Mouse (Mus musculus) left cerebral cortex, adult 18-20 months (tissue): ENCODE measurements around the gene Slc35g1. TPM values are rescaled to one million over a fixed set of nuclear protein-coding genes. Genes with fewer than 3 reads are reported as not detected.
A peak's percentile ranks its signal among the peaks of the same experiment; 100 is the strongest.

Experiments used
- DNase-seq, 2 experiments: peaks; one replicate each; pipeline ENCODE4 v3.0.0; 2021 to 2022; ENCODE audit warnings: low spot score in 2 of 2, mixed read lengths in 1 of 2
- long read RNA-seq, 2 experiments: library from polyadenylated mRNA; stranded (forward); transcript quantifications; one replicate each; pipeline ENCODE4 v2.0.0; 2021
- total RNA-seq, 2 experiments: library from RNA; stranded (reverse); gene quantifications; 2 replicates each; pipeline ENCODE4 v1.2.3; 2021

Slc35g1 gene
- 1 to 10 TPM; 1.5 to 2.0 TPM for total RNA-seq
- long read RNA-seq, experiment 1, partial matches to known transcripts: 0 of 3 reads
- long read RNA-seq, experiment 1, other reads (novel, unspliced or antisense): 1 of 3 reads
- long read RNA-seq, experiment 2, partial matches to known transcripts: 0 of 1 reads
- long read RNA-seq, experiment 2, other reads (novel, unspliced or antisense): 0 of 1 reads

DNA sequence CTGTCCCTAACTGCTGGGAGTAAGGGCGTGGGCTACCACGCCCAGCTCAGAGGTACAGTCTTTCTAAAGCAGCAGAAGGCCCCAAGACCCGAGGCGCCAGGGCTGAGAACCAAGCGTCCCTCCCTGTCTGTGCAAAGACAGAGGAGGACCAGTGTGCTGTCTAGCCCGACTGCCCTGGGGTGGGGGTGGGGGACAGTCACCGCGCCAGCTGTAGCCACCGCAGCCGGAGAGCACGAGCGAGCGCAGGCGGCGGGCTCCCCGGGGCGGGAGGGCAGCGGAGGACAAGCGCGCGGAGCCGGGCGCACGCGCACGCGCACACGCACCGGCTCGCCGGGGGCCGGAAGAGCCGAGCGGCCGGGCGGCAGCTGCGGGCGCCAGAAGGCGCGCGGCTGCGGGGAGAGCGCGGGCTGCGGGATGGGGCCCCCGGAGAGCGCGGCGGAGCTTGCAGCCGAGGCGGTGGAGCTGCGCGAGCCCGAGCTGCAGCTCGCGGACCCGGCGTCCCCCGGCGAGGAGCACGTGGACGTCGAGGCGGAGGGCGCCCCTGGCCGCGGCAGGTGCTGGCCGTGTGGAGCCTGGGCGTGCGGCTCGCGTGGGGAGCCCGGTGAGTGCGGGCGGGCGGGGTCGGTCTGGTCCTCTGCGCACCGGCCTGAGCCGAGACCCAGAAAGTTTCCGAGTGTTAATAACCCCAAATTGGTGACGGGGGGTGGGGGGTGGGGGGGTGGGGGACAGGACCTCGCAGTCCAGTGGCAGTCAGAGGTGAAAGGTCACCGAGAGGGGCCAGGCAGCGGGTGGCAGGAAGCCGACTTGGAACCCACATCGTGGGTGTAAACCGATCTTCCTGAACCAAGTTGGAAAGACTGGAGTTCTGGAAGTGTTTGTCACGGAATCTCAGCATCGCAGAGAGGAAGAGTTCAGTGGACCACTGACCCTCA is at the start of gene Slc35g1:
Gene Slc35g1, plus strand, starts transcription at position 280 of the 932 bp plus-strand sequence.
- DNase-seq: peak; percentile 54 to 68

- DNase-seq: no peak
Measured at GRCm38 (mm10) chr19:38348271-38349012, 47.3 kb upstream of the Slc35g1 start.

- DNase-seq: no peak
Measured at GRCm38 (mm10) chr19:38349013-38349341, 46.8 kb upstream of the Slc35g1 start.

DNA sequence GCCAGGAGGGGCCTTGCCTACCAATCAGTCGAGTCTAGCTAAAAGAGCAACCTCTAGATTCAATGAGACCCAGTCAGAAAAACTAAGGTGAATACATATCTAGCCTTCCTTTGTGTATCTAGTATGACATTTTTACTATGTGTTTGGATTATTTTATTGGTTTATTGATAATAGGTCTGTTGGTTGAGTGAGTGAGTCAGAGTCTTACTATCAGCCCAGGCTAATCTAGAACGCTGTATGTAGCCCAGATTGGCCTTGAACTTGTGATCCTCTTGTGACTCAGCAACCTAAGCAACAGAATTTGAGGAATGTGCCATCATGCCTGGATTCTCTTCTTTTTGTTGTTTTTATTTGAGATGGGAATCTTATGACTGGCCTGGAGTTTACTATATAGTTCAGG is 44.6 kb upstream of the Slc35g1 start:
- no peak for DNase-seq

GRCm38 (mm10) chr19:38351728-38352127 is 44.1 kb upstream of the Slc35g1 start:
- no peak for DNase-seq

DNA sequence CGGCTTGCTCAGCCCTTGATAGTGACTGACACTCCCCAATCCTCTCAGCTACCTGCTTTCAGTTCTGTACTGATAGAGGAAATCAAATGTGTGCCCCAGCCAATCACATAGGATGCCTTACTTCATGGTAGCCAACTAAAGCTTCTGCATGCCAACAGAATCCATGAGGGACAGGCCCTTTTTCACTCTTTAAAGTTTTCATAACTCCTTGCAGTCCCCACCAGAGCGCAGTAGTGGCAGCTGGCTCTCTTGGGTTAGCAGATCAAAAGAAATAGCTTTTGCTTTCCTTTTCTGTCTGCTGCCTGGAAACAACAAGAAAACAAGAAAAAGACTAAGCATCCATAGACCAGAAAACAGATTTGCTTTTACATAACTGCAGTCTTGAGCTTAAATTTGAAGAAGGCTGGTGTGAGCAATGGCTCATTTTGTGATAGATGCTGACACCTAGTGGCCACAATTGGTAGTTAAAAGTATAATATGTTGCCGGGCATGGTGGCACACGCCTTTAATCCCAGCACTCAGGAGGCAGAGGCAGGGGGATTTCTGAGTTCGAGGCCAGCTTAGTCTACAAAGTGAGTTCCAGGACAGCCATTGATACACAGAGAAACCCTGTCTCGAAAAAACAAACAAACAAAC is 43.2 kb upstream of the Slc35g1 start:
- peak; percentile 39 to 53 for DNase-seq

DNA sequence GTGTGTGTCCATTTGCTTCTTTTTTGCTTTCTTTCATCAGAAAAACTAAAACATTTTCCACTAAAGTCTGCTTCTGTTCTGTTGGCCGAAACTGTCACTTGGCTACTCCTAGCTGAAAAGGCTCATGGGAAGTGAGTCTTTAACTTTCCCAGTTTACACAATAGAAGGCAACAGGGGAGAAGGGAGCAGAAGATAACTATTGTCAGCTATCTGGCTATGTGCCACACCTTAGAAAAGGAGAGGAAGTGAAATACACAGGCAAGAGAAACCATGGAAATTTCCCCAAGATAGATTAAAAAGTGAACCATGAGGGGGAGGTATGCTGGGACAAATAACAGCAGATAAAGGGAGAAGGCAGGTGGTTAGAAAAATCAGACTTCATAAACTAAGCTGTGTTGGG is 41.5 kb upstream of the Slc35g1 start:
- no peak for DNase-seq

- DNase-seq: no peak
Measured at GRCm38 (mm10) chr19:38354819-38355360, 40.9 kb upstream of the Slc35g1 start.

GRCm38 (mm10) chr19:38356211-38356828 is 39.5 kb upstream of the Slc35g1 start:
- DNase-seq: no peak

- no peak for DNase-seq
Measured at GRCm38 (mm10) chr19:38357956-38358623, 37.7 kb upstream of the Slc35g1 start.

GRCm38 (mm10) chr19:38359287-38359686 is 36.5 kb upstream of the Slc35g1 start:
- no peak for DNase-seq

GRCm38 (mm10) chr19:38361850-38362249 is 33.9 kb upstream of the Slc35g1 start:
- no peak for DNase-seq

DNA sequence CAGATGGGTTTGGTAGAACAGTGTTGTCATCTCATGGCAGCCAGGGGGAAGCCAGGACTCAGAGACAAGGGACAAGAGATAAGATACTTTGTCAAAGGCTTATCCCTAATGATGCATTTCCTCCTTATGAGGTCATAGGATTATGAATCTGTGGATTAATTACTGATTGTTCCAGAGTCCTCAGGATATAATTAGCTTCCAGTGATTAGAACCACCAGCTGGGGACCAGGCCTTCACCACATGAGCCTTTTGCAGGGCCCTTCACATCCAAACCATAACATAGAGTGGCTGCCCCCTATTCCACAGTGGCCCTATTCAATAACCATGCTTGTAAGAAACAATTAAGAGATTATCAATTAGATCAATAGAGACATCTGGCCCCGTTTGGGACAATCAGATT is 32.4 kb upstream of the Slc35g1 start:
- DNase-seq: no peak

GRCm38 (mm10) chr19:38363879-38364659 is 31.7 kb upstream of the Slc35g1 start:
- no peak for DNase-seq

DNA sequence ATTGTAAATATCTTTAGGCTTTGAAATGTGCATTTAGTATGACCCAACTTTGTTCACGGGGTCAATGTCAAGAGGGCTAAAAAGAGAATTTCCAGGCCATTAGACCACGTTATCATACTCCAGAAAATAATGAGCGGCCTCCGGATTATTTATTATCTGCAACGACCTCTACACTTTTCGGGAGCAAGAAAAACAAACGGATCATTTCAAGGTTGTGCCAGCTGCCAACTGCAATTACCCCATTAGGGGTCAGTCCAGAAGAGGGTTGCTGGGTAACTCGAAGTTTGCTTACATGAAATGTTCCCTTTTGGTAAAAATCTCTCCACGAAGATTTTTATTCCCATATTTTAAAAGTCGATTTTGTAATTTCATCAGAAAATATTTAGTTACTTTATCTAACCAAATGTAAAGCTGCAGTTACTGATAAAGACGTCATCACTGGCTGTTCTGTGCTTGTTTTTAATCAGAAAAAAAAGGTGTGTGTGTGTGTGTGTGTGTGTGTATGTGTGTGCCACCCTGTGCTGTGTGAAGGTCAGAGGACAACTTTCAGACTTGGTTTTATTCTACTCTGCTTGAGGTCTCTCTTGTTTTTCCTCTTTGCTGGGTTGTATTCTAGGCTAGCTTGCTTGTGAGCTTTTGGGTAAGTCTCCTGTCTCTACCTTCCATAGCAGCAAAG is 30.7 kb upstream of the Slc35g1 start:
- DNase-seq: no peak

DNA sequence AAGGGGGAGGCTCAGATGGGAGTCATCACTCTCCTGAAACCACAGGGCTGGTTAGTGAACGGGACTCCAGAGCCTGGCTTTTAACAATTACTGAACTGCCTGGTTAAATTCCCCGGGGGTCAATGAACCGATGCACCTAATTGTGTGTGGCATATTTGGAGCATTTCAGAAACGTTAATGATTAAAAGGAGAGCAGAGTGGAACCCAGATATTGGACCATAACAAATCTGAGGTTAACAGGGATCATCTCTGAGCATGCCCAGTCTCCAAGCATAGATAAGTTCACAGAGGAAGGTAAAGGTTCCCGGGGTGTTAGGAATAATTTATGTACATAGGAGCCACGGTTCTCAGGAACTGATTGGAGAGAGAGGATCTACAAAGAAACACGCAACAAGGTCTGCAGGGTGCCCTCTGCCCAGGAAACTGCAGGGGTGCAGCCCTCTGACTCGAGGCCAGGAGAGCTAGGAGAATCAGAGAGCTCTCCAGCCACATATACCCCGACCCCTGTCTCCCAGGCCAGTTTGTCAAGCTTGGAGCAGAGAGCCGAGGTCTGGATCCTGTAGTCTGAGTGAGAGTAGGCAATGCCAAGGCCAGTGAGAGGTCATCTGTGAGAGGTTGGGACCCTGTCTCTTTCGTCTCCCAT is 23.2 kb upstream of the Slc35g1 start:
- no peak for DNase-seq

DNA sequence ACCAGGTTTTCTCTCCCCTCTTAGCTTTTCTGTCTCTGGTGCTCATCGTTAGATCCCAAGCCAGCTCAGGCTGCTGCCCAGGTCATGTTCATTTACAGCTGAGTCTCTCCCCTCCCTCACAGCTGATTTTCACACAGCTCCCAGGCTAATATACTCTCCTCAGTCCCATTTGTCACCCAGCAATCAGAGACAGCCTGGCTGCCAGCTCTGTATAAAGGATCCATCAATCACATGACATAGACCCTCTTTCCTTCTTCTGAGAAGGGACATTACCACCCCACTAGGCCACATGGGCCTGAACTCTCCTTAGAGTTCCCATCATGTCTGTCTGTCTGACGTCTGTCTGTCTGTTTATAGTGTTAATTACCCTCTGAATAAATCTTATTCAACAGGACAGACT is 22.4 kb upstream of the Slc35g1 start:
- DNase-seq: no peak

DNA sequence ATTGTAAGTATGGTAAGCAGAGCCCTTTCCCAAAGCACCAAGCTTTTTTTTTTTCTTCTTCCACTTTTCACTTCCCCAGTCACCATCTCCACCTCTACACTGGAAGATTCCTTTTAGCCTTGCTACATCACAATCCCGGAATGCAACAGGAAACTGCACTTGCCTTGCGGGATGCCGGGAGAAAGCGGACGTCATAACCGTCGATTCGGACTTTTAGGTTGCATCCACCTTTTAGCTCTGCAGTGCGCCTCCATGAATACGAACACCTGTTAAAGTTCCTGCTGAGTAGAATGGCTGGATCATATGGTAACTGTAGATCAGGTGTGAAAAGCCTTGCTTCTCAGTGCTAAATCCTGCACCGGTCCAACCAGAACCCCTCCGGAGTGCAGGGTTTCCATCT is 12.0 kb upstream of the Slc35g1 start:
- no peak for DNase-seq
